Mouse (Mus musculus) gastrocnemius, adult 2 months (tissue): ENCODE data around the gene Slc44a5. TPM values are rescaled to one million over a fixed set of nuclear protein-coding genes. Genes with fewer than 3 reads are reported as not detected.
"Not testable (repeated sequence)": the region's sequence is repeated elsewhere in the genome, so short reads cannot be mapped to it uniquely, and the experiment has no call there.

Source experiments
- DNase-seq: peaks from one replicate; pipeline ENCODE4 v3.0.0; 2022
- H3K27ac ChIP-seq: fragments of 200-600 bp; 2 replicates; pipeline ENCODE4 v1.8.1; 2022; ENCODE audit warnings: mild to moderate bottlenecking
- H3K4me3 ChIP-seq: fragments of 200-600 bp; 2 replicates; pipeline ENCODE4 v1.8.1; 2022; ENCODE audit warnings: mild to moderate bottlenecking, moderate library complexity
- CTCF ChIP-seq: fragments of 200-600 bp; IDR thresholded peaks from 2 replicates; pipeline ENCODE4 v1.8.1; 2022; ENCODE audit warnings: antibody characterized with exemption, mild to moderate bottlenecking, moderate library complexity
- intact Hi-C: fragments of 180-260 bp; cut with DNase I; formaldehyde crosslinking; loops from one replicate; pipeline ENCODE4 v1.15.1; 2025
- total RNA-seq, 2 experiments: library from RNA; stranded (reverse); gene quantifications; 2 replicates each; pipeline ENCODE4 v1.2.3; 2021

The Slc44a5 gene
- total RNA-seq, 2 experiments from 2014 or later = 0.17 TPM; not detected in 1

GRCm38 (mm10) chr3:153980611-153981010 lies 7.4 kb downstream of the Slc44a5 start:
- H3K4me3 ChIP-seq = no peak overlapping the region
- no peak for DNase-seq
- intact Hi-C loops = loop anchor here (5.0 kb wide), 1 partner anchor 247 kb away; no protein-coding TSS in a partner anchor
- no peak overlapping the region for H3K27ac ChIP-seq
- TF ChIP-seq CTCF = no peak

- peak; percentile 57 for TF ChIP-seq CTCF
- intact Hi-C loops = loop anchor here (5.0 kb wide), 1 partner anchor 243 kb away; no protein-coding TSS in a partner anchor
- no peak overlapping the region for H3K4me3 ChIP-seq
- no peak overlapping the region for H3K27ac ChIP-seq
- no peak for DNase-seq
These were observed 11.4 kb downstream of the Slc44a5 start for GRCm38 (mm10) chr3:153984428-153985340.

GRCm38 (mm10) chr3:153999797-154000528 lies 26.7 kb downstream of the Slc44a5 start:
- DNase-seq = no peak
- intact Hi-C loops = no loop called here
- TF ChIP-seq CTCF = no peak

GRCm38 (mm10) chr3:154001348-154001747 lies 28.1 kb downstream of the Slc44a5 start:
- Histone ChIP-seq H3K27ac (no peak overlapping the region), H3K4me3 (no peak overlapping the region)
- intact Hi-C loops = no loop called here
- no peak for DNase-seq
- TF ChIP-seq CTCF = no peak

More at GRCm38 (mm10) chr3:153999797-154000528, 26.7 kb downstream of the Slc44a5 start:
- Histone ChIP-seq H3K4me3 (no peak overlapping the region), H3K27ac (no peak overlapping the region)

GRCm38 (mm10) chr3:154046876-154047275 lies 73.6 kb downstream of the Slc44a5 start:
- no peak for DNase-seq
- Histone ChIP-seq H3K4me3 (no peak overlapping the region), H3K27ac (no peak overlapping the region)
- intact Hi-C loops = no loop called here
- TF ChIP-seq CTCF = no peak

- intact Hi-C loops = no loop called here
- no peak overlapping the region for H3K4me3 ChIP-seq
- H3K27ac ChIP-seq = no peak overlapping the region
- no peak for TF ChIP-seq CTCF
- DNase-seq = no peak
These were observed 80.1 kb downstream of the Slc44a5 start for GRCm38 (mm10) chr3:154053331-154053730.

- no peak for TF ChIP-seq CTCF
- Histone ChIP-seq H3K27ac (no peak overlapping the region), H3K4me3 (no peak overlapping the region)
- DNase-seq = no peak
- intact Hi-C loops = no loop called here
These were observed 84.2 kb downstream of the Slc44a5 start for GRCm38 (mm10) chr3:154057464-154057863.

- intact Hi-C loops = no loop called here
- no peak for DNase-seq
- TF ChIP-seq CTCF = no peak
- Histone ChIP-seq H3K4me3 (no peak overlapping the region), H3K27ac (no peak overlapping the region)
These were observed 85.0 kb downstream of the Slc44a5 start for GRCm38 (mm10) chr3:154058200-154058599.

- H3K27ac ChIP-seq, DNase-seq, H3K4me3 ChIP-seq, intact Hi-C loops: not testable (repeated sequence)
These were observed 98.8 kb downstream of the Slc44a5 start for GRCm38 (mm10) chr3:154071989-154072388.

GRCm38 (mm10) chr3:154075749-154076148 lies 102.5 kb downstream of the Slc44a5 start:
- intact Hi-C loops = no loop called here

GRCm38 (mm10) chr3:154081687-154082086 lies 108.5 kb downstream of the Slc44a5 start:
- TF ChIP-seq CTCF = no peak
- H3K4me3 ChIP-seq = no peak overlapping the region
- no peak for DNase-seq
- intact Hi-C loops = no loop called here
- H3K27ac ChIP-seq = no peak overlapping the region

More at GRCm38 (mm10) chr3:154075749-154076148, 102.5 kb downstream of the Slc44a5 start:
- Histone ChIP-seq H3K27ac (no peak overlapping the region), H3K4me3 (no peak overlapping the region)
- DNase-seq = no peak
- TF ChIP-seq CTCF = no peak

- H3K4me3 ChIP-seq = no peak overlapping the region
- DNase-seq = no peak
- intact Hi-C loops = no loop called here
- TF ChIP-seq CTCF = no peak
- no peak overlapping the region for H3K27ac ChIP-seq
These were observed 109.0 kb downstream of the Slc44a5 start for GRCm38 (mm10) chr3:154082241-154082640.

GRCm38 (mm10) chr3:154082961-154083360 lies 109.7 kb downstream of the Slc44a5 start:
- no peak overlapping the region for H3K27ac ChIP-seq
- no peak for DNase-seq
- intact Hi-C loops = no loop called here
- H3K4me3 ChIP-seq = no peak overlapping the region
- TF ChIP-seq CTCF = no peak
